Mouse (Mus musculus): Measurements from ENCODE around the gene Mbtps2. TPM values are rescaled to one million over a fixed set of nuclear protein-coding genes. Genes with fewer than 3 reads are reported as not detected.

The Mbtps2 gene
- total and polyA plus RNA-seq, 3 experiments: 7.0 to 209 (median 31.8) TPM

- Histone ChIP-seq H3K36me3 (ENCODE audit: control insufficient read depth in 1 of 2, insufficient read depth in 2 of 2, low read length in 2 of 2) (peaks cover 0 to 11% of the 10 kb centered on the region in 2 experiments; a peak in 2 of 4 replicates), H3K9me3 (replicated peaks; ENCODE audit: insufficient read depth, low read length) (no peaks in the 10 kb centered on the region), H3K4me1 (ENCODE audit: control insufficient read depth in 1 of 2, insufficient read depth in 2 of 2, low read length in 2 of 2) (peaks cover 0 to 6% of the 10 kb centered on the region in 2 experiments; a peak in 2 of 4 replicates), H3K27ac (ENCODE audit: control insufficient read depth, low read depth, low read length) (no peak overlapping the region), H3K27me3 (ENCODE audit: control insufficient read depth in 1 of 2, insufficient read depth in 2 of 2, low read length in 2 of 2) (no peaks in the 10 kb centered on the region), H3K79me2 (ENCODE audit: control insufficient read depth, insufficient read depth, low read length, poor library complexity) (no peaks in the 10 kb centered on the region), H3K4me3 (ENCODE audit: control insufficient read depth in 1 of 2, insufficient read depth in 1 of 2, low read depth in 2 of 2, low read length in 2 of 2) (no peak overlapping the region), H3K9ac (ENCODE audit: control insufficient read depth, low read depth, low read length, poor library complexity, severe bottlenecking) (no peak overlapping the region)
- DNase-seq (ENCODE audit: low read depth, low spot score): no peak
- TF ChIP-seq POLR2AphosphoS2 (IDR thresholded peaks at IDR 0.05; ENCODE audit: low read length): no peak
- no peak for TF ChIP-seq SMC3 (IDR thresholded peaks at IDR 0.05; ENCODE audit: low read depth, low read length)
- no peak for TF ChIP-seq POLR2A (IDR thresholded peaks at IDR 0.05; ENCODE audit: control insufficient read depth in 1 of 2, insufficient read depth in 1 of 2, low read depth in 1 of 2, low read length in 2 of 2, poor library complexity in 1 of 2)
- TF ChIP-seq ELF1 (IDR thresholded peaks at IDR 0.05; ENCODE audit: low read depth, low read length): no peak
- TF ChIP-seq ZMIZ1 (IDR thresholded peaks at IDR 0.05; ENCODE audit: low read depth, low read length): no peak
- TF ChIP-seq MAFK (IDR thresholded peaks at IDR 0.05; ENCODE audit: borderline replicate concordance, low read depth, low read length): no peak
- TF ChIP-seq ZC3H11A (IDR thresholded peaks at IDR 0.05; ENCODE audit: low read depth, low read length): no peak
- no peak for TF ChIP-seq BHLHE40 (IDR thresholded peaks at IDR 0.05; ENCODE audit: borderline replicate concordance, low read depth, low read length)
- TF ChIP-seq MAX (IDR thresholded peaks at IDR 0.05; ENCODE audit: low read length): no peak
- no peak for TF ChIP-seq NELFE (IDR thresholded peaks at IDR 0.05; ENCODE audit: low read depth, low read length)
- no peak for TF ChIP-seq POLR2AphosphoS5 (IDR thresholded peaks at IDR 0.05; ENCODE audit: borderline replicate concordance, low read depth, low read length)
- no peak for TF ChIP-seq RCOR1 (IDR thresholded peaks at IDR 0.05; ENCODE audit: low read depth, low read length)
- TF ChIP-seq EP300 (IDR thresholded peaks at IDR 0.05; ENCODE audit: low read depth in 1 of 2, low read length in 2 of 2): no peak
- no peak for TF ChIP-seq JUND (IDR thresholded peaks at IDR 0.05; ENCODE audit: low read depth, low read length)
- no peak for TF ChIP-seq MXI1 (IDR thresholded peaks at IDR 0.05; ENCODE audit: low read depth, low read length)
- no peak for TF ChIP-seq ZNF384 (IDR thresholded peaks at IDR 0.05; ENCODE audit: low read depth, low read length)
- TF ChIP-seq MYB (IDR thresholded peaks at IDR 0.05; ENCODE audit: low read depth, low read length): no peak
Measured at GRCm38 (mm10) chrX:157579108-157579614, 19.4 kb downstream of the Mbtps2 start.

- Histone ChIP-seq H3K27me3 (ENCODE audit: control insufficient read depth in 1 of 2, insufficient read depth in 2 of 2, low read length in 2 of 2) (no peaks in the 10 kb centered on the region), H3K9ac (ENCODE audit: control insufficient read depth, low read depth, low read length, poor library complexity, severe bottlenecking) (no peak overlapping the region), H3K4me1 (ENCODE audit: control insufficient read depth in 1 of 2, insufficient read depth in 2 of 2, low read length in 2 of 2) (peaks cover 0 to 6% of the 10 kb centered on the region in 2 experiments; a peak in 2 of 4 replicates), H3K4me3 (ENCODE audit: control insufficient read depth in 1 of 2, insufficient read depth in 1 of 2, low read depth in 2 of 2, low read length in 2 of 2) (no peak overlapping the region), H3K36me3 (ENCODE audit: control insufficient read depth in 1 of 2, insufficient read depth in 2 of 2, low read length in 2 of 2) (peaks cover 6 to 11% of the 10 kb centered on the region in 2 experiments), H3K79me2 (ENCODE audit: control insufficient read depth, insufficient read depth, low read length, poor library complexity) (no peaks in the 10 kb centered on the region), H3K9me3 (replicated peaks; ENCODE audit: insufficient read depth, low read length) (no peaks in the 10 kb centered on the region), H3K27ac (ENCODE audit: control insufficient read depth, low read depth, low read length) (no peak overlapping the region; the same call in 1 of the 2 replicates)
- DNase-seq (ENCODE audit: low read depth, low spot score): peak; percentile 65
- TF ChIP-seq GATA1 (IDR thresholded peaks at IDR 0.05; ENCODE audit: low read depth, low read length) (peak; percentile 45; the same call in 1 of the 2 replicates), NELFE (IDR thresholded peaks at IDR 0.05; ENCODE audit: low read depth, low read length) (no peak), EP300 (IDR thresholded peaks at IDR 0.05; ENCODE audit: low read depth in 1 of 2, low read length in 2 of 2) (peak in 1 of 2 experiments; percentile 47; a peak in 1 of 4 replicates), JUND (IDR thresholded peaks at IDR 0.05; ENCODE audit: low read depth, low read length) (no peak)
Measured at GRCm38 (mm10) chrX:157574683-157575082, 23.8 kb downstream of the Mbtps2 start.
